Mouse (Mus musculus) heart, embryonic 12.5 days (tissue): ENCODE results near the gene Crlf3. TPM values are rescaled to one million over a fixed set of nuclear protein-coding genes. Genes with fewer than 3 reads are reported as not detected.
"Not testable (repeated sequence)": the region's sequence is repeated elsewhere in the genome, so short reads cannot be mapped to it uniquely, and the experiment has no call there.

Experiments used
- ATAC-seq: fragments of 200-750 bp; cut with Nextera tagmentation; 2 replicates; pipeline ENCODE4 v1.8.0; 2017; ENCODE audit warnings: moderate TSS enrichment, moderate library complexity; ENCODE audit not compliant: insufficient number of reproducible peaks, low FRiP score
- H3K27ac ChIP-seq: fragments of 300-500 bp; sonication (generic); 2 replicates; pipeline ENCODE4 v1.5.1; 2016; ENCODE audit warnings: mild to moderate bottlenecking, moderate library complexity; ENCODE audit not compliant: poor library complexity, severe bottlenecking
- H3K27me3 ChIP-seq: fragments of 300-500 bp; sonication (generic); replicated peaks from 2 replicates; pipeline ENCODE4 v1.6.1; 2016; ENCODE audit warnings: mild to moderate bottlenecking, moderate library complexity
- H3K36me3 ChIP-seq: fragments of 300-500 bp; sonication (generic); 2 replicates; pipeline ENCODE4 v1.6.1; 2016; ENCODE audit warnings: mild to moderate bottlenecking, moderate library complexity
- H3K4me1 ChIP-seq: fragments of 300-500 bp; sonication (generic); replicated peaks from 2 replicates; pipeline ENCODE4 v1.6.1; 2016; ENCODE audit warnings: mild to moderate bottlenecking
- H3K4me2 ChIP-seq: fragments of 300-500 bp; sonication (generic); 2 replicates; pipeline ENCODE4 v1.6.1; 2016; ENCODE audit warnings: mild to moderate bottlenecking, moderate library complexity
- H3K4me3 ChIP-seq: fragments of 300-500 bp; sonication (generic); 2 replicates; pipeline ENCODE4 v1.5.1; 2016; ENCODE audit warnings: mild to moderate bottlenecking
- H3K9ac ChIP-seq: fragments of 300-500 bp; sonication (generic); 2 replicates; pipeline ENCODE4 v1.6.1; 2016; ENCODE audit warnings: mild to moderate bottlenecking, moderate library complexity
- H3K9me3 ChIP-seq: fragments of 300-500 bp; sonication (generic); replicated peaks from 2 replicates; pipeline ENCODE4 v1.6.1; 2016; ENCODE audit warnings: mild to moderate bottlenecking, moderate library complexity
- WGBS: fragments of 180-500 bp; shearing (Covaris S2); methylation state at CpG from one replicate; pipeline ENCODE4 v1.1.7; 2016; 5-methylcytosine and 5-hydroxymethylcytosine counted together
- polyA plus RNA-seq: library from polyadenylated mRNA; unstranded; fragments of >200 nt; fragmentation: Nextera tagmentation; extraction: Ambion mirVana; gene quantifications from 2 replicates; pipeline ENCODE4 v1.2.1, GENCODE M21; 2016

Crlf3 gene
- polyA plus RNA-seq, 1 experiment from 2014 or later, result 43.5 TPM

DNA sequence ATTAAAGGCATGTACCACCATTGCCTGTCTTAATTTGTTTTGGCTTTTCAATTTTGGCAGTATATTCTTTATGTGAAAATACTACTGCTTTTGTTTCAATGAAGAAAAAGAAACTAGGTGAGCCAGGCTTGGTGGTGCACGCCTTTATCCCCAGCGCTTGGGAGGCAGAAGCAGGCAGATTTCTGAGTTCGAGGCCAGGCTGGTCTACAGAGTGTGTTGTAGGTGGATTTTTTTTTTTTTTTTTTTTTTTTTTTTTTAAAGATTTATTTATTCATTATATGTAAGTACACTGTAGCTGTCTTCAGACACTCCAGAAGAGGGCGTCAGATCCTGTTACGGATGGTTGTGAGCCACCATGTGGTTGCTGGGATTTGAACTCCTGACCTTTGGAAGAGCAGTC, 64.3 kb downstream of the Crlf3 start:
- H3K4me1 ChIP-seq, H3K9ac ChIP-seq, H3K9me3 ChIP-seq, H3K27ac ChIP-seq, ATAC-seq, H3K4me2 ChIP-seq, H3K4me3 ChIP-seq, H3K27me3 ChIP-seq: not testable (repeated sequence)
- WGBS, result 91% methylated on average over 5 of the region's 5 CpGs
- peaks cover 64% of the 10 kb centered on the region for H3K36me3 ChIP-seq

Other genes with a start within 250 kb of the Crlf3 start
- 39.1 and 40.2 TPM in 2 replicates for gene Utp6, start 118.6 kb downstream of the Crlf3 start, polyA plus RNA-seq
- gene Suz12, start 87.9 kb downstream of the Crlf3 start, polyA plus RNA-seq, result 22.7 and 25.4 TPM in 2 replicates
- 6.9 and 8.3 TPM in 2 replicates for gene Atad5, start 8.4 kb upstream of the Crlf3 start, polyA plus RNA-seq
- 27.0 and 27.2 TPM in 2 replicates for gene Tefm, start 61.2 kb upstream of the Crlf3 start, polyA plus RNA-seq
- gene Adap2, start 73.1 kb upstream of the Crlf3 start, polyA plus RNA-seq, result 0.51 and 0.92 TPM in 2 replicates
- 9.4 and 10.5 TPM in 2 replicates for gene Rnf135, start 102.9 kb upstream of the Crlf3 start, polyA plus RNA-seq
- gene Rhot1, start 128.0 kb upstream of the Crlf3 start, polyA plus RNA-seq, result 64.3 and 68.0 TPM in 2 replicates
- 0.42 and 0.59 TPM in 2 replicates for gene Rhbdl3, start 219.9 kb upstream of the Crlf3 start, polyA plus RNA-seq